Mouse (Mus musculus) heart, postnatal 0 days (tissue): ENCODE data around the gene Abca14.

Experiments used
- CTCF ChIP-seq: IDR thresholded peaks from 2 replicates; pipeline ENCODE4 v1.5.1; 2016; ENCODE audit warnings: antibody characterized with exemption, control low read depth, low read depth
- EP300 ChIP-seq: IDR thresholded peaks from 2 replicates; pipeline ENCODE4 v1.6.1; 2016; ENCODE audit warnings: antibody characterized with exemption, low read depth

DNA sequence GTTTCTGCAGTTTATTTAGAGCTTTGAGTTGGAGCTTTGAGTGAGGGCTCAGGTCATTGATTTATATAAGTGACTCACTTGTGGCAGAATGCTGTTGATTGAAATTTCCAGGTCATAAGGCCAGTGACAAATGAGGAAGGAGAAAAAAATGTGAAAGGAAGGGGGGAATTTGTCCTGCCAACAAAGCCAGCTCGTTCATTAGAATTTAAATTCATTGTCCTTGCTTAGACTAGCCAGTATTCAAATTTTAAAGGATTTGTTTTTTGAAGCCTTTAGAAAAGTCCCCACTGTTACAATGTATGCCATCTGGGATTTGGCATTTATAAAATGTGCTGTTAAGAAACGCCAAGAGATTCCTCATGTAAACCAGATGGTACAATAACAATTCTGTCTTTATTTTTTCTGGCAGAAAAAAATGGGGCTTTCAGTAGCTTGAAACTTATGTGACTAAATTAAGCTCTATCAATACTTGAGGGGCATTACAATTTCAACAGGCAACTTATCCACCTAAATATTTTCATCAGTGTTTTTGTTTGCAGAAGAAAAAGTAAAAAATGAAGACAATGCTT, 46.8 kb upstream of the Abca14 start:
- no peak for TF ChIP-seq CTCF
- no peak for TF ChIP-seq EP300
